In the genomic region with DNA sequence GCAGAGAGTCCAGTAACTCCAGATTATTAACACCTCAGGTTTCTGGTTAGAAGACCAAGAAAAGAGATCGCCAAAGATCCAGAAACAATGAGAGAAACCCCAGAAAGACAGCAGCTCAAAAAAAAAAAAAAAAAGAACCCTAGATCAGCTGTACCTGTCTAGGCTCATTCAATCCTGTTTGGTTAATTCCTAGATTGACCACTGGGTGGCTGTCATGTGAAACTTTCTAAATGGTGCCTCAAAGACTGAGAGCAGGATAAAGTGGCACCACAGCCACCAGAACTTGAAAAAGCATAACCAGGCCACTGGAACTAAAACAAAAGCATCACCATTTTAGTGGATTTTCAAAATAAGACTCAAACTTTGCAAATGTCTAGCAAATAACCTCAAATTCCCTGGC, we compare ENCODE assay signal across 8 mouse cellular contexts.
DNase-seq lines count a peak whose midpoint lies in the region; ATAC-seq and TF ChIP-seq lines count a peak whose summit lies in the region.

No protein-coding gene starts in this region.

- ATAC-seq in kidney, embryonic 15.5 days (replicated peaks; ENCODE audit: low FRiP score) = no peak

- intact Hi-C loops in heart, postnatal 14 days (cut with DNase I) = loop anchor here (5.0 kb wide), 2 partner anchors 100 to 160 kb away; no protein-coding TSS in a partner anchor
- intact Hi-C loops in left cerebral cortex, postnatal 10 days (cut with DNase I) = loop anchor here (5.0 kb wide), 1 partner anchor 95 kb away; no protein-coding TSS in a partner anchor

- H3K27ac ChIP-seq in kidney, adult 2 months (ENCODE audit: insufficient read depth, low read depth, low read length) = no peak overlapping the region
- H3K27ac ChIP-seq in kidney, embryonic 15.5 days = no peak overlapping the region

- TF ChIP-seq CTCF in kidney, adult 2 months (conservative IDR thresholded peaks at IDR 0.05; ENCODE audit: insufficient read depth, insufficient read length, low read depth, low read length) = 0 out of 2 replicates have a peak, but pooled peaks have one; percentile 27

- no peak for TF ChIP-seq POLR2A in kidney, adult 2 months (IDR thresholded peaks at IDR 0.05; ENCODE audit: low read depth, low read length)

- no peaks in the 10 kb centered on the region for H3K36me3 ChIP-seq in kidney, adult 2 months (ENCODE audit: control insufficient read depth, insufficient read depth, low read length)
- H3K36me3 ChIP-seq in kidney, embryonic 15.5 days = no peaks in the 10 kb centered on the region

- H3K4me1 ChIP-seq in kidney, adult 2 months (ENCODE audit: control insufficient read depth, insufficient read depth, low read length) = no peaks in the 10 kb centered on the region
- no peaks in the 10 kb centered on the region for H3K4me1 ChIP-seq in kidney, embryonic 15.5 days

- no peak overlapping the region for H3K4me2 ChIP-seq in kidney, embryonic 15.5 days

- H3K9me3 ChIP-seq in kidney, embryonic 15.5 days (replicated peaks) = no peaks in the 10 kb centered on the region

- peak; percentile 69 for DNase-seq in kidney, adult 2 months
- peak; percentile 22 for DNase-seq in Muller cell, postnatal 12 days (ENCODE audit: inconsistent ontology term)
- DNase-seq in cerebellum, adult 8-10 months = peak; percentile 62
- DNase-seq in heart, postnatal 14 days = peak; percentile 3 to 49
- peak; percentile 31 to 60 for DNase-seq in left cerebral cortex, postnatal 10 days (ENCODE audit: extremely low spot score in 1 of 2, low spot score in 2 of 2)
- DNase-seq in right cerebral cortex, postnatal 36 days (ENCODE audit: low spot score in 2 of 2) = peak; percentile 19 to 52
- DNase-seq in testis, postnatal 10 days (ENCODE audit: low spot score) = no peak

- 19% methylated on average over 1 of the region's 1 CpGs for WGBS in kidney, adult 2 months
- WGBS in kidney, embryonic 15.5 days = 11% methylated on average over 1 of the region's 1 CpGs

- no peak overlapping the region for H3K9ac ChIP-seq in kidney, embryonic 15.5 days

- H3K4me3 ChIP-seq in kidney, adult 2 months (ENCODE audit: insufficient read depth, low read depth, low read length) = no peak overlapping the region
- no peak overlapping the region for H3K4me3 ChIP-seq in kidney, embryonic 15.5 days (replicated peaks)

- no peaks in the 10 kb centered on the region for H3K27me3 ChIP-seq in kidney, adult 2 months (replicated peaks; ENCODE audit: control insufficient read depth, insufficient read depth, low read length)
- peaks cover 7% of the 10 kb centered on the region; the same call in 1 of the 2 replicates for H3K27me3 ChIP-seq in kidney, embryonic 15.5 days
